Mouse (Mus musculus): ENCODE measurements at regions not wholly inside any gene's neighbourhood (a gene's known extent, or its start where the extent isn't known, plus 50 kb on each side); places are given as distances from the start of the nearest gene placed in this dataset.

- no peaks in the 10 kb centered on the region for H3K36me3 ChIP-seq (ENCODE audit: control insufficient read depth, insufficient read depth, low read length)
- no peaks in the 10 kb centered on the region for H3K4me1 ChIP-seq (ENCODE audit: control insufficient read depth, insufficient read depth, low read length)
- WGBS: 66% methylated on average over 7 of the region's 7 CpGs
- H3K4me3 ChIP-seq (ENCODE audit: insufficient read depth, low read depth, low read length): no peak overlapping the region
- DNase-seq: no peak
- no peak for TF ChIP-seq POLR2A (IDR thresholded peaks at IDR 0.05; ENCODE audit: low read depth, low read length)
- TF ChIP-seq CTCF (conservative IDR thresholded peaks at IDR 0.05; ENCODE audit: insufficient read depth, insufficient read length, low read depth, low read length): no peak
- no peaks in the 10 kb centered on the region for H3K27me3 ChIP-seq (replicated peaks; ENCODE audit: control insufficient read depth, insufficient read depth, low read length)
- H3K27ac ChIP-seq (ENCODE audit: insufficient read depth, low read depth, low read length): no peak overlapping the region
Observed at GRCm38 (mm10) chr10:120538561-120538960, 62.3 kb upstream of the Hmga2 start.

DNA sequence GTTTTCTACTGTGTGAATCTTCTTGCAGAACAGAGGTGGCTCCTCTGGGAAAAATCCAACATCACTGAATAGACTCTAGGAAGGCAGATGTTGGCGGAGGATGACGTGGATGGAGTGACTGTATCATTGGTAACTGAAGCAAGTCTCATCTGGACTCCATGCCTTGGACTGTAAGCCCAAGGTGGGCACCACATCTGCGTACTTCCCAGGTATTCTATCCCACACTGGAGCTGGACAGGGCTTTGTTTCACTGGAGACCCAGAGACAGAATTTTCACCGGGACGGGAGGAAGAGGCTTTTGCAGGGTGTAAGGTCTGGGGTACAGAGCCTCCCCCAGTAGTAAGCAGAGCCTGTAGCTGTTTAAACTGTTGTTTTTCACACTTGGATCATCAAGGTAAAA, 52.1 kb upstream of the Hmga2 start:
- Histone ChIP-seq H3K4me3 (ENCODE audit: insufficient read depth, low read depth, low read length) (no peak overlapping the region), H3K27me3 (replicated peaks; ENCODE audit: control insufficient read depth, insufficient read depth, low read length) (no peaks in the 10 kb centered on the region), H3K27ac (ENCODE audit: insufficient read depth, low read depth, low read length) (no peak overlapping the region), H3K36me3 (ENCODE audit: control insufficient read depth, insufficient read depth, low read length) (no peaks in the 10 kb centered on the region), H3K4me1 (ENCODE audit: control insufficient read depth, insufficient read depth, low read length) (no peaks in the 10 kb centered on the region)
- 94% methylated on average over 5 of the region's 5 CpGs for WGBS
- DNase-seq: no peak
- no peak for TF ChIP-seq CTCF (conservative IDR thresholded peaks at IDR 0.05; ENCODE audit: insufficient read depth, insufficient read length, low read depth, low read length)
- no peak for TF ChIP-seq POLR2A (IDR thresholded peaks at IDR 0.05; ENCODE audit: low read depth, low read length)

DNA sequence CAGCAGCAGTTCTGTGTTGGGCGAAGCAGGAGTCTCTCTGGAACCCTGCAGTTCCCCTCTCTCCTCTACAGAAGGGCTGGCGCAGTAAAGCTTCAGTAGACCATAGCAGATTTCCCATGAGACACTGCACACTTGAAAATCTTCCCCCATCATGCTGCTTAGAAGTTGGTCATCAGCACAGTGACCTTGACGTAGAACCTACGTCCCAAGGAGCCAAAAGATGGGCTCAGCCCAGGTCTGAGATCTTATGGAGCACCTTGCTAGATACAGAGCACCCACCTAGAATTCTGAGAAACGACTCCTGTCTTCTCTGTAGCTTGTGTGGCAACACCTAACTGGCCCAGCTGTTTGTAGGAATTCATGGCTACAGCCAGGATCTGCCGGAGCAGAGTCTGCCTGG, 51.7 kb upstream of the Hmga2 start:
- no peaks in the 10 kb centered on the region for H3K36me3 ChIP-seq (ENCODE audit: control insufficient read depth, insufficient read depth, low read length)
- no peaks in the 10 kb centered on the region for H3K4me1 ChIP-seq (ENCODE audit: control insufficient read depth, insufficient read depth, low read length)
- no peak for DNase-seq
- TF ChIP-seq CTCF (conservative IDR thresholded peaks at IDR 0.05; ENCODE audit: insufficient read depth, insufficient read length, low read depth, low read length) (no peak), POLR2A (IDR thresholded peaks at IDR 0.05; ENCODE audit: low read depth, low read length) (no peak)
- 92% methylated on average over 6 of the region's 6 CpGs for WGBS
- no peak overlapping the region for H3K27ac ChIP-seq (ENCODE audit: insufficient read depth, low read depth, low read length)
- no peaks in the 10 kb centered on the region for H3K27me3 ChIP-seq (replicated peaks; ENCODE audit: control insufficient read depth, insufficient read depth, low read length)
- no peak overlapping the region for H3K4me3 ChIP-seq (ENCODE audit: insufficient read depth, low read depth, low read length)

GRCm38 (mm10) chr10:120526991-120527390, 50.7 kb upstream of the Hmga2 start:
- 77% methylated on average over 6 of the region's 6 CpGs for WGBS
- H3K4me1 ChIP-seq (ENCODE audit: control insufficient read depth, insufficient read depth, low read length): no peaks in the 10 kb centered on the region
- H3K27me3 ChIP-seq (replicated peaks; ENCODE audit: control insufficient read depth, insufficient read depth, low read length): no peaks in the 10 kb centered on the region
- TF ChIP-seq POLR2A (IDR thresholded peaks at IDR 0.05; ENCODE audit: low read depth, low read length) (no peak), CTCF (conservative IDR thresholded peaks at IDR 0.05; ENCODE audit: insufficient read depth, insufficient read length, low read depth, low read length) (no peak)
- no peak overlapping the region for H3K4me3 ChIP-seq (ENCODE audit: insufficient read depth, low read depth, low read length)
- no peak for DNase-seq
- H3K27ac ChIP-seq (ENCODE audit: insufficient read depth, low read depth, low read length): no peak overlapping the region
- H3K36me3 ChIP-seq (ENCODE audit: control insufficient read depth, insufficient read depth, low read length): no peaks in the 10 kb centered on the region

All from kidney, adult 2 months (tissue).